Mouse (Mus musculus): ENCODE data around the gene Gtf2h4. TPM values are rescaled to one million over a fixed set of nuclear protein-coding genes. Genes with fewer than 3 reads are reported as not detected.
A peak's percentile ranks its signal among the peaks of the same experiment; 100 is the strongest.

Gene Gtf2h4
- polyA plus RNA-seq, 1 experiment from 2014 or later = 57.0 TPM

DNA sequence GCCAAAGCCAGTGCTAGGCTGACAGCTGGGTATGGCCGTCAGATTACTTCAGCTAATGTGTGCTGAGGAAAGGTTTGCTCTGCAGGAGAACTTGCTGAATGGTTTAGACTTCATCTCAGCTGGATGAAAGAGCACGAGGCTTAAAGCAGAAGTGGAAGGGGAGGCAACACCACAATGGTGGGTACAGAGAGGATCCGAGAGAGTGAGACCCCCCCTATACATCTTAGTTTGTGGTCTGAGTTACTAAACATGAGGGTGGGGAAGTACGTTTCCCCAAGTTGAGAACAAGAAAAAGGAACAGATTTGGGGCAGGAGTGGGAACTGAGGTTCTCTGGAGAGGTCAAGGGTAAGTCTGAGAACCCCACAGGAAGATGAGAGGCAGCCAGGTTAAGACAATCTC, 18.8 kb upstream of the Gtf2h4 start:
- no peak for DNase-seq (ENCODE audit: low spot score)
- H3K9me3 ChIP-seq (ENCODE audit: control insufficient read depth, low read length) = 0 out of 2 replicates have a peak, but pooled peaks cover 2% of the 10 kb centered on the region
- H3K9ac ChIP-seq (ENCODE audit: low read length) = no peak overlapping the region
- 84% methylated on average over 4 of the region's 4 CpGs for WGBS
- H3K4me2 ChIP-seq (ENCODE audit: low read depth, severe bottlenecking) = no peak overlapping the region
- H3K4me1 ChIP-seq (ENCODE audit: control insufficient read depth, insufficient read depth, low read length) = no peaks in the 10 kb centered on the region; the same call in 1 of the 2 replicates
- peaks cover 10% of the 10 kb centered on the region for H3K36me3 ChIP-seq (ENCODE audit: control insufficient read depth, insufficient read depth, low read length)
- no peak overlapping the region for H3K27ac ChIP-seq (replicated peaks; ENCODE audit: low read depth, low read length)
- 0 out of 2 replicates have a peak, but pooled peaks cover 3% of the 10 kb centered on the region for H3K27me3 ChIP-seq (ENCODE audit: control insufficient read depth, insufficient read depth, low read length)
- ATAC-seq (ENCODE audit: insufficient number of reproducible peaks, low FRiP score, low TSS enrichment, low read depth) = no peak
- H3K4me3 ChIP-seq (ENCODE audit: low read depth, low read length) = no peak overlapping the region

DNA sequence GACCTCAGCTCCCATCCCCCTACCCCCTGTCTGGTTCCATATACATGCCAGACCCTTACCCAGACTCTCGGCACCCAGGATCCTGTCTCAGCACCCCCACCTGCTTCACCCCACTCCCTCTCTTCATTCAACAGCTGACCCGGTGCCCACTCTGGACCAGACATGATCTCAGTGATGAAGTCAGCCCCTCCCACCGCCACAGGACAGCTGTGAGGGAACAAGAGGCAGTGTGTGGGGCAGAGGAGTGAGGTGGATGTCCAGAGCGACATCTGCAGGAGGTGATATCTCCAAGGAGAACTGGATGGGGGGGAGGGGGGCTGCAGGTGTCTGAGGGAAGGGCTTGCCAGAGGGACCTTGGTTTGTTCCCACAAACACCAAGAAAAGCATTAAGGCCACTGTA, 18.3 kb upstream of the Gtf2h4 start:
- no peaks in the 10 kb centered on the region for H3K4me1 ChIP-seq (ENCODE audit: control insufficient read depth, insufficient read depth, low read length)
- ATAC-seq (ENCODE audit: insufficient number of reproducible peaks, low FRiP score, low TSS enrichment, low read depth) (no peak), DNase-seq (ENCODE audit: low spot score) (no peak)
- H3K9me3 ChIP-seq (ENCODE audit: control insufficient read depth, low read length) = 0 out of 2 replicates have a peak, but pooled peaks cover 2% of the 10 kb centered on the region
- no peak overlapping the region for H3K4me2 ChIP-seq (ENCODE audit: low read depth, severe bottlenecking)
- H3K27ac ChIP-seq (replicated peaks; ENCODE audit: low read depth, low read length) = no peak overlapping the region
- WGBS = 80% methylated on average over 4 of the region's 4 CpGs
- H3K9ac ChIP-seq (ENCODE audit: low read length) = no peak overlapping the region
- H3K27me3 ChIP-seq (ENCODE audit: control insufficient read depth, insufficient read depth, low read length) = no peaks in the 10 kb centered on the region
- no peak overlapping the region for H3K4me3 ChIP-seq (ENCODE audit: low read depth, low read length)
- H3K36me3 ChIP-seq (ENCODE audit: control insufficient read depth, insufficient read depth, low read length) = peaks cover 10% of the 10 kb centered on the region

DNA sequence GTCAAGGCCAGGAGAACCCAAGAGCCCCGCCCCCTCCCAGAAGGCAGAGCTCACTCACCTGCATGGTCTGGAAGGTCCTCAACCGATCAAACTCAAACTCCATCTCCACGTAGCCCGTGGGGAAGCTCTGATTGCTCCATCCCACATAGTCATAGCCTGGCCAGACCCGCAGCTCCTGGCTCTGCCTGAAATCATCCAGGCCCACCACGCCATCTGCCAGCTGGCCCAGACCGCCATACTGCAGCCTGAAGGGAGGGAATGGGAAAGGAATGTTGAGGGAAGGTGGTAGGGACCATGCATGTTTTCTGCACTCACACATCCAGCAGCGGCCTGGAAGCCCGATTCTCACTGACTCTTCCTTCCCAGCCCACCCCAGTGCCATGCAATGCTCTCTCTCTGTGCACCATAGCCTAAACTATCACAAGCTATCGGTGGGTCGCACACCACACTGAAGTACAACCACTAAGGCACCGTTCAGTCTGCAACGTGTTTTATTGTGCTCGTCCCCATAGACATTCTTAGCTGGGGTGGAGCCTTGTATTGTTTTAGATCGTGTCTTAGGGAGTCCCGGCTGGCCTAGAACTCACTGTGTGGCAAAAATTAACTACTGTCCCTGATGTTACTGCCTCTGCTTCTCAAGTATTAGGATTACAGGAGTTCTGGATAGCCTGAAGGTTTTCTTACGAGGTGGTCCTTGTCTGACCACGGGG, 16.6 kb upstream of the Gtf2h4 start:
- no peaks in the 10 kb centered on the region for H3K4me1 ChIP-seq (ENCODE audit: control insufficient read depth, insufficient read depth, low read length)
- H3K36me3 ChIP-seq (ENCODE audit: control insufficient read depth, insufficient read depth, low read length) = peaks cover 7% of the 10 kb centered on the region
- no peaks in the 10 kb centered on the region for H3K27me3 ChIP-seq (ENCODE audit: control insufficient read depth, insufficient read depth, low read length)
- H3K4me2 ChIP-seq (ENCODE audit: low read depth, severe bottlenecking) = no peak overlapping the region
- H3K27ac ChIP-seq (replicated peaks; ENCODE audit: low read depth, low read length) = no peak overlapping the region
- ATAC-seq (ENCODE audit: insufficient number of reproducible peaks, low FRiP score, low TSS enrichment, low read depth) (no peak), DNase-seq (ENCODE audit: low spot score) (no peak)
- H3K4me3 ChIP-seq (ENCODE audit: low read depth, low read length) = no peak overlapping the region
- no peaks in the 10 kb centered on the region for H3K9me3 ChIP-seq (ENCODE audit: control insufficient read depth, low read length)
- no peak overlapping the region for H3K9ac ChIP-seq (ENCODE audit: low read length)
- 92% methylated on average over 18 of the region's 18 CpGs for WGBS

DNA sequence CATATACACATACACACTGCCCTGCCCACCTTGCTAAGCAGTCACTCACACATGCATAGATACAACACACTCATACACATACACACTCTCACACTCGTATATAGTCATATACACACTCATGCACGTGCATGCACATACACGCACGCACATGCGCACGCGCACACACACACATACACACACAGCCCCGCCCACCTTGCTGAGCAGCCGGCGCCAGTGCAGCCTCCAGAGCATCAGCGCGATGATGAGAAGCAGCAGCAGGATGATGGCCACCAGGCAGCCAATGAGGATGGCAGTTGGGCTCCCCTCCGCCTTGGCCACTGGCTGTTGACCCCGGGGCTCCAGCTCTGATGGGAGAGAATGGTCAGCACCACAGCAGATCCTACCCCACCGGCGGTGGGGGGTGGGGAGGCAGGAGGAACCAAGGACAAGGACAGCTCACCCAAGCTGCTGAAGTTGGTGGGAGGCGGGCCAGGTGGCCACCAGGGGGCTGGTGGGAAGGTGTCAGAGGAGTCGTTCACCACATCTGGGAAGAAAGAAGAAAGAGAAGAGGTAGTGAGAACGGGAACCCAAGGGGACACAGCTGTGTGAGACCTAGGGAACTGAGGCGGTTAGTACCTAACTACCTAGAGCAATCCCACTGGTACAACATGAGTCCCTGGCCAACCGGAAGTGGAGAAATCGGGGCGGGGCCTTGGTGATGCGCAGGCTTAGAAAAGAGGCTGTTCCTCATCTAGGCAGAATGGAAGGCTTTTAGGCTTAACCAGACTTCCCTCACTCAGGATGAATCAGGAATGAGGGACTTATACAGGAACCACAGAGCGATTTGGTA, 15.0 kb upstream of the Gtf2h4 start:
- no peak for ATAC-seq (ENCODE audit: insufficient number of reproducible peaks, low FRiP score, low TSS enrichment, low read depth)

DNA sequence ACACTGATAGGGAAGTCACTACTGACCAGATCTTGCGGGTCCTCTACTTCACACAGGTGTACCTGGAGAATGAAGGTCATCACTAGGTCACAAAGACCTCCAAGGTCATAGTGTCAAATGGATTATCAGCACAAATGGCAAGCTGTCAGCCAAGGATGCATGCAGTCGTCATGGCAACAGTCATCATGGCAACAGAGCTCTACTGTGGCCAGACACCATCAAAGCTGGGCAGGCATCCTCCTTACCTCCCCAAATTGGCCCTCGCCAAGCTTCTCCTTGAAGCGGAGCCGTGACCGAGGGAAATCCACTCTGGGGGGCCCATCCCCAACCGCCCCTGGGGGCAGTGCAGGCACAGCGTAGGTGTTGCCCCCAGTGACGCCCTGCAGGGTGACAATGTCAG, 11.5 kb upstream of the Gtf2h4 start:
- Histone ChIP-seq H3K27ac (replicated peaks; ENCODE audit: low read depth, low read length) (no peak overlapping the region), H3K4me1 (ENCODE audit: control insufficient read depth, insufficient read depth, low read length) (no peaks in the 10 kb centered on the region), H3K36me3 (ENCODE audit: control insufficient read depth, insufficient read depth, low read length) (peaks cover 8% of the 10 kb centered on the region), H3K9ac (ENCODE audit: low read length) (no peak overlapping the region), H3K4me3 (ENCODE audit: low read depth, low read length) (no peak overlapping the region), H3K27me3 (ENCODE audit: control insufficient read depth, insufficient read depth, low read length) (no peaks in the 10 kb centered on the region), H3K9me3 (ENCODE audit: control insufficient read depth, low read length) (no peaks in the 10 kb centered on the region), H3K4me2 (ENCODE audit: low read depth, severe bottlenecking) (no peak overlapping the region)
- ATAC-seq (ENCODE audit: insufficient number of reproducible peaks, low FRiP score, low TSS enrichment, low read depth) (no peak), DNase-seq (ENCODE audit: low spot score) (no peak)
- WGBS = 68% methylated on average over 9 of the region's 9 CpGs

More for the DNA sequence above, 15.0 kb upstream of the Gtf2h4 start:
- DNase-seq (ENCODE audit: low spot score) = no peak
- no peaks in the 10 kb centered on the region for H3K4me1 ChIP-seq (ENCODE audit: control insufficient read depth, insufficient read depth, low read length)
- no peak overlapping the region for H3K4me3 ChIP-seq (ENCODE audit: low read depth, low read length)
- H3K9me3 ChIP-seq (ENCODE audit: control insufficient read depth, low read length) = no peaks in the 10 kb centered on the region
- WGBS = 82% methylated on average over 25 of the region's 25 CpGs
- no peak overlapping the region for H3K4me2 ChIP-seq (ENCODE audit: low read depth, severe bottlenecking)
- no peak overlapping the region for H3K27ac ChIP-seq (replicated peaks; ENCODE audit: low read depth, low read length)
- H3K36me3 ChIP-seq (ENCODE audit: control insufficient read depth, insufficient read depth, low read length) = peaks cover 9% of the 10 kb centered on the region
- no peaks in the 10 kb centered on the region for H3K27me3 ChIP-seq (ENCODE audit: control insufficient read depth, insufficient read depth, low read length)
- H3K9ac ChIP-seq (ENCODE audit: low read length) = no peak overlapping the region

DNA sequence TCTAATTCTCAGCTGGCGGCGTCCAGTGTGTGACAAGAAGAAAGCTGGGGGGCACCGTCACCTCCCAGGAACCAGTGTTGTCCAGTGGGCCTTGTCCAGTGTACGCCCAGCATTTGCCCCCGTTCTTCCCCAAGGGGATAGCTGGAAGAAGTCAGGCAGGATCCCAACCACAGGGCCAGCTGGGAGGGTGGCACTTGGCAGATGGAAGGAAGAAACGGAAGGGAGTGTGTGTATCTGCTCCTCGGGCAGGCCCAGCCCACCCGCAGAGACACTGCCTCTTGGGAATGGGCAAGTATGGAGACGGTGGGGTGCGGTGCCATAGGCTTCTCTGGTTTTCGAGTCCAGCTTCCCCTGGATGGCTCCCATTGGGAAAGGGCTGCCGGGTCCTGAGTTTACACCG, 8.4 kb upstream of the Gtf2h4 start:
- peaks cover 5% of the 10 kb centered on the region for H3K36me3 ChIP-seq (ENCODE audit: control insufficient read depth, insufficient read depth, low read length)
- no peak overlapping the region for H3K9ac ChIP-seq (ENCODE audit: low read length)
- no peak for ATAC-seq (ENCODE audit: insufficient number of reproducible peaks, low FRiP score, low TSS enrichment, low read depth)
- no peak for DNase-seq (ENCODE audit: low spot score)
- H3K4me1 ChIP-seq (ENCODE audit: control insufficient read depth, insufficient read depth, low read length) = no peaks in the 10 kb centered on the region
- H3K9me3 ChIP-seq (ENCODE audit: control insufficient read depth, low read length) = no peaks in the 10 kb centered on the region
- H3K27ac ChIP-seq (replicated peaks; ENCODE audit: low read depth, low read length) = no peak overlapping the region
- H3K4me3 ChIP-seq (ENCODE audit: low read depth, low read length) = no peak overlapping the region
- whole genome bisulfite sequencing = 87% methylated on average over 13 of the region's 13 CpGs
- no peaks in the 10 kb centered on the region for H3K27me3 ChIP-seq (ENCODE audit: control insufficient read depth, insufficient read depth, low read length)
- H3K4me2 ChIP-seq (ENCODE audit: low read depth, severe bottlenecking) = no peak overlapping the region

DNA sequence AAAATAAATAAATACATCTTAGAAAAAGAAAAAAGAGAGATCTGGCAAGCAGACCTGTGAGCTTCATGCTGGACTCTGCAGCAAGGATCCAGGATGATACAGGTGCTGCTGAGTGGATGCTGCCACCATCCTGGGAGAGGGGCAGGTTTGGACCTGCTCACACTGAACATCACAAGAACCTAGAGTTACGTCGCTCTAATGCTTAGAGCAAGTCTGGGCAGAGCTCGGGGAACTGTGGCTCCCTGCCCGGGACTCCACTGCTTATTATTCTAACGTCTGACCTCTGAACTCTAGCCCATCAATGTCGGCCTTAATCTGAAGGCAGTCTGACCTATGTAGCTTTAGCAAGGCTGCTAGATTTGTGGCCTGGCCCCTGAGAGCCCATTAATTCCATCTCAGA, 7.1 kb upstream of the Gtf2h4 start:
- Histone ChIP-seq H3K36me3 (ENCODE audit: control insufficient read depth, insufficient read depth, low read length) (peaks cover 5% of the 10 kb centered on the region; the same call in 1 of the 2 replicates), H3K4me1 (ENCODE audit: control insufficient read depth, insufficient read depth, low read length) (no peaks in the 10 kb centered on the region), H3K27ac (replicated peaks; ENCODE audit: low read depth, low read length) (no peak overlapping the region), H3K9me3 (ENCODE audit: control insufficient read depth, low read length) (no peaks in the 10 kb centered on the region), H3K9ac (ENCODE audit: low read length) (no peak overlapping the region), H3K4me3 (ENCODE audit: low read depth, low read length) (no peak overlapping the region), H3K27me3 (ENCODE audit: control insufficient read depth, insufficient read depth, low read length) (no peaks in the 10 kb centered on the region), H3K4me2 (ENCODE audit: low read depth, severe bottlenecking) (no peak overlapping the region)
- no peak for ATAC-seq (ENCODE audit: insufficient number of reproducible peaks, low FRiP score, low TSS enrichment, low read depth)
- no peak for DNase-seq (ENCODE audit: low spot score)
- WGBS = 54% methylated on average over 6 of the region's 6 CpGs

DNA sequence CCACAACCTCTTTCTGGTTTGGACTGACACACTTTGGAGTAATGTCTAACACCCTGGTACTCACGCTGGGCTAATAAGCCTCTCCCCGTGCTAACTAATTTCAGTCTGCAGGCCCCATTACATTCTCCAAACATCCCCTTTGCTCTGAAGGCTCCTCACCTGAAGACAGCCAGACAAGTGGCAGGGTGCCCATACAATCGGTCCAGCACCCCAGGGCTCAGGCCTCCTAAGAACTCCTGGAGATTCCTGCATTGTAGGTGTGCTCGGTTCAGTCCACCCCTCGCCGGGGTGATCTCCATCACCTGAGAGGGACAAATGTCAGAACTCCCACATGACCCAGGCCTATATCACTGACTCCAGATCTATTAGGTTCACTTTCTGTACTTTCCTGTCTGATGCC, 1.0 kb downstream of the Gtf2h4 start:
- WGBS = 90% methylated on average over 6 of the region's 6 CpGs
- Histone ChIP-seq H3K9ac (ENCODE audit: low read length) (no peak overlapping the region), H3K27ac (replicated peaks; ENCODE audit: low read depth, low read length) (no peak overlapping the region), H3K4me1 (ENCODE audit: control insufficient read depth, insufficient read depth, low read length) (peaks cover 2% of the 10 kb centered on the region; the same call in 1 of the 2 replicates), H3K9me3 (ENCODE audit: control insufficient read depth, low read length) (no peaks in the 10 kb centered on the region), H3K27me3 (ENCODE audit: control insufficient read depth, insufficient read depth, low read length) (no peaks in the 10 kb centered on the region), H3K4me3 (ENCODE audit: low read depth, low read length) (no peak overlapping the region), H3K36me3 (ENCODE audit: control insufficient read depth, insufficient read depth, low read length) (peaks cover 4% of the 10 kb centered on the region; the same call in 1 of the 2 replicates), H3K4me2 (ENCODE audit: low read depth, severe bottlenecking) (peak overlapping the region; percentile 44)
- no peak for ATAC-seq (ENCODE audit: insufficient number of reproducible peaks, low FRiP score, low TSS enrichment, low read depth)
- no peak for DNase-seq (ENCODE audit: low spot score)

Measured in limb, embryonic 11.5 days (tissue).